Mouse (Mus musculus) heart, adult 2 months (tissue): ENCODE measurements around the gene Kansl2. TPM values are rescaled to one million over a fixed set of nuclear protein-coding genes. Genes with fewer than 3 reads are reported as not detected.

Experiments
- DNase-seq, 2 experiments: peaks; one replicate each; pipeline ENCODE4 v3.0.0; 2021
- H3K27ac ChIP-seq: fragments of 200-600 bp; 2 replicates; pipeline ENCODE4 v1.8.1; 2022
- H3K27me3 ChIP-seq: fragments of 200-500 bp; 2 replicates; pipeline ENCODE4 v1.6.1; 2012; ENCODE audit warnings: mild to moderate bottlenecking, low read length, inconsistent platforms, mixed read lengths; ENCODE audit not compliant: control insufficient read depth, insufficient read depth
- H3K36me3 ChIP-seq: fragments of 200-500 bp; 2 replicates; pipeline ENCODE4 v1.6.1; 2012; ENCODE audit warnings: low read length, inconsistent platforms; ENCODE audit not compliant: control insufficient read depth, insufficient read depth
- H3K4me1 ChIP-seq: fragments of 200-500 bp; 2 replicates; pipeline ENCODE4 v1.6.1; 2011; ENCODE audit warnings: low read length; ENCODE audit not compliant: control insufficient read depth, insufficient read depth
- H3K4me3 ChIP-seq: fragments of 200-600 bp; 2 replicates; pipeline ENCODE4 v1.8.1; 2022
- H3K79me2 ChIP-seq: fragments of 200-500 bp; replicated peaks from 2 replicates; pipeline ENCODE4 v1.6.1; 2012; ENCODE audit warnings: mild to moderate bottlenecking, inconsistent platforms, low read length, moderate library complexity, mixed read lengths; ENCODE audit not compliant: control insufficient read depth, insufficient read depth
- H3K9ac ChIP-seq: fragments of 200-500 bp; 2 replicates; pipeline ENCODE4 v1.6.1; 2012; ENCODE audit warnings: low read depth, mild to moderate bottlenecking, control low read depth, inconsistent platforms, low read length, mixed read lengths
- CTCF ChIP-seq: fragments of 200-600 bp; IDR thresholded peaks from 2 replicates; pipeline ENCODE4 v1.8.1; 2022; ENCODE audit warnings: antibody characterized with exemption, mild to moderate bottlenecking, moderate library complexity
- EP300 ChIP-seq: fragments of 200-500 bp; IDR thresholded peaks from 2 replicates; pipeline ENCODE4 v1.6.1; 2011; ENCODE audit warnings: low read depth, low read length, control low read depth; ENCODE audit not compliant: insufficient read depth
- POLR2A ChIP-seq: fragments of 200-500 bp; IDR thresholded peaks from 2 replicates; pipeline ENCODE4 v1.6.1; 2011; ENCODE audit warnings: mild to moderate bottlenecking, low read depth, low read length, control low read depth; ENCODE audit not compliant: insufficient read depth
- WGBS: fragments of 180-500 bp; shearing (Covaris S2); methylation state at CpG from one replicate; pipeline ENCODE4 v1.1.7; 2018; 5-methylcytosine and 5-hydroxymethylcytosine counted together
- intact Hi-C: fragments of 180-260 bp; cut with DNase I; formaldehyde crosslinking; loops from one replicate; pipeline ENCODE4 v1.15.1; 2025
- polyA plus RNA-seq: library from polyadenylated mRNA; depleted of rRNA; stranded (reverse); fragments of >200 nt; gene quantifications from 2 replicates; pipeline ENCODE4 v1.2.3, GENCODE M21; 2012
- total RNA-seq, 2 experiments: library from RNA; stranded (reverse); gene quantifications; 2 replicates each; pipeline ENCODE4 v1.2.3; 2021

Gene Kansl2
- total and polyA plus RNA-seq, 3 experiments, result 37.0 to 86.0 (median 74.5) TPM

DNA sequence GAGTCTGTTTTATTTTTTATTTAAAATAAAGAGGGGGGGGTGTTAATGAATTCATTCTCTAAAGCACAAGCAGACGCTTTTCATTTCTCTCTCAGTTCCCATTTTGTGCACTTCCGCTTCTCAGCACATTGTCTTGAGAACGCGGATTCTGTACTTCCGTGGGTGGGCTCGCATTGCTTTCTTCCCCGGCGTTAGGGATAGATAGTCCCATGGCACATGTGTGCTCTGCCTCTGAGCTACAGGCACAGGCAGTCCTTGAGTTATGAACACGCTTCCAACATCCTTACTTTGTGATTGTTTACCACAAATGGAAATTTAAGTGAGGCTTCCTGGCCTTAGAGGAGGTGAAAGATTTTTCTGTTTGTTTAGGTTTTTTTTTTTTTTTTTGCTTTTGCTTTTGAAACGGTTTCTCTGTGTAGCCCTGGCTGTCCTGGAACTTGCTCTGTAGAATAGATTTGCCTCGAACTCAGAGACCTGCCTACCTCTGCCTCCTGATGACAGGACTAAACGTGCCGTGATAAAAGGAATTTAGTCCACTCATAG lies 22.6 kb downstream of the Kansl2 start:
- Histone ChIP-seq H3K36me3 (no peaks in the 10 kb centered on the region), H3K27me3 (no peaks in the 10 kb centered on the region), H3K27ac (peak overlapping the region; percentile 75), H3K4me3 (peak overlapping the region; percentile 48), H3K4me1 (peaks cover 13% of the 10 kb centered on the region), H3K79me2 (no peaks in the 10 kb centered on the region), H3K9ac (no peak overlapping the region)
- WGBS, result 38% methylated on average over 13 of the region's 13 CpGs
- intact Hi-C loops, result loop anchor here (2.0 kb wide), 2 partner anchors 55 to 105 kb away; no protein-coding TSS in a partner anchor
- TF ChIP-seq CTCF (no peak), EP300 (no peak), POLR2A (peak; percentile 31; the same call in 1 of the 2 replicates)
- peak; percentile 45 to 67 for DNase-seq

DNA sequence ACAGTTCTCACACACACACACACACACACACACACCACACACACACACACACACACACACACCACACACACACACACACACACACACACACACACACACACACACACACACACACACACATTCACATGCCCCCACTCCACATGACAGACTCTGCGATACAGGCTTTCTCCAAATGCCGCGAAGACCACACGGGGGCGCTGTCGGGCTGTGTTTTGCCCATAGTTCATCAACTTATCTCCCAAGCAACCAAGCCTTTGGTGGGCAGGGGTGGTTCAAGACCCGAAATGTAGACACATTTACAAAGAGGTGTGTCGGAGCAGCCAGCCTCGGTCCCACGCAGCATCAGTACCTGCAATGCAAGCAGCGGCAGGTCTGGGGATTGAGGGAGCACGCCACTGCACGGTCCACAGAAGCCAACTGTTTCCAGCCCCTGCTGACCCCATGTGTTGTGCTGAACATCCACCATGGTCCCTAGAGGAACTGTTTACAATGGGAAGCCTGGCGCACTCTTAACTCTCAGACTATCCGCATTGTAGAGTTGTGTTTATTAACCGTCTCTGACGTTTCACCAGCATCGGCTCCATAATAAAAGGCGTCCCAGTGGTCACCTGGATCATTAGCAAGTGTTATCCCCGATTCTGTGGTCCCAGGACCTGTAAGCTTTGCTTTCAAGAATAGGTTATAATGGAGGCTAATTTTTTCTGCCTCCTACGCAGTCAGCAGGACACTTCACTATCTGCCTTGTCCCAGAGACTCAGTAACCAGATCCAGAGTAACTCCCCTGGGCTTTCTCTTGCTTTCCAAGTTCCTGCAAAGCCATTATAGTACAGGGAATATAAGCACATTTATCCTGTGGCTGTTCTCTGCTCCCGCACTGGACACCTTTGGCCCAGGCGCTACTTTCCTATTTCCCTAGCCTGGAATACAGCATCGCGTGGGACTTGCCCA lies 23.4 kb downstream of the Kansl2 start:
- WGBS, result 17% methylated on average over 25 of the region's 25 CpGs
- Histone ChIP-seq H3K36me3 (no peaks in the 10 kb centered on the region), H3K4me1 (peaks cover 15% of the 10 kb centered on the region), H3K4me3 (peak overlapping the region; percentile 48), H3K27ac (peak overlapping the region; percentile 75), H3K9ac (peak overlapping the region; percentile 34), H3K79me2 (no peaks in the 10 kb centered on the region), H3K27me3 (no peaks in the 10 kb centered on the region)
- DNase-seq, result peak; percentile 76 to 87
- peak; percentile 71 for TF ChIP-seq CTCF
- 0 out of 2 replicates have a peak, but pooled peaks have one; percentile 44 for TF ChIP-seq EP300
- TF ChIP-seq POLR2A, result no peak
- intact Hi-C loops, result loop anchor here (2.0 kb wide), 2 partner anchors 56 to 106 kb away; no protein-coding TSS in a partner anchor

DNA sequence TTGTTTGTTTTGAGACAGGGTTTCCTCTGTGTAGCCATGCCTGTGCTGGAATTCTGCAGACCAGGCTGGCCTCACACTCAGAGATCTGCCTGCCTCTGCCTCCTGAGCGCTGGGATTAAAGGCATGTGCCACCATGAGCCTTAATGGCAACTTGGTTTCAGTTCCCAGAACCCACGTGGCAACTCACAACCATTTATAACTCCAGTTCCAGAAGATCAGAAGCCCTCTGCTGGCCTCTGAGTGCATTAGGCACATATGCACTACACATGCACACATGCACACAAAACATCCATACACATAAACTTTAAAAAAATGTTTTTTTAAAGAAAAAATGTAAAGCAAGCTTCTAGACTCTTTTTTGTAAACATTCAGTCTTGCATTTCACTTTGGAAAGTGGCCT lies 24.7 kb downstream of the Kansl2 start:
- Histone ChIP-seq H3K27me3 (no peaks in the 10 kb centered on the region), H3K4me3 (no peak overlapping the region), H3K9ac (no peak overlapping the region), H3K4me1 (peaks cover 18% of the 10 kb centered on the region), H3K27ac (no peak overlapping the region), H3K79me2 (no peaks in the 10 kb centered on the region), H3K36me3 (no peaks in the 10 kb centered on the region)
- intact Hi-C loops, result loop anchor here (5.0 to 10.0 kb wide), 2 partner anchors 117 to 325 kb away; no protein-coding TSS in a partner anchor
- DNase-seq, result no peak
- TF ChIP-seq CTCF (no peak), EP300 (no peak), POLR2A (no peak)
- WGBS, result 65% methylated on average over 2 of the region's 2 CpGs

DNA sequence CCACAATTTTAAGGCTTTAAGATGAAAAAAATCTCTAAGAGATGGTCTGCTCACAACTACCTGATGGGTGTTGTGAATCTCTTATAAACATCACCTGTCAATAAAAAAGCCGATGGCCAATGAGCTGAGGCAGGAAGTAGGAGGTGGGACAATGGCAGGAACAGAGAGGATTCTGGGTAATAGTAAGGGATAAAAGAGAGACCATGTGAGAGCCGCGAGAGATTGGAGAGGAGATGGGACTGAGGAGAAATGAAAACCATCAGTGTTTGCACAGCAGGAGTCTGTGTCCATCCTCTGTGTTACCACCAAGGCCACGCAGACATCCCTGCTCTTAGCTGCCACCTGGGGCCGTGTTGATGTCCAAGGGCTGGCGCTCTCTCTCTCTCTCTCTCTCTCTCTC lies 26.7 kb downstream of the Kansl2 start:
- intact Hi-C loops, result loop anchor here (5.0 to 10.0 kb wide), 2 partner anchors 115 to 323 kb away; no protein-coding TSS in a partner anchor

DNA sequence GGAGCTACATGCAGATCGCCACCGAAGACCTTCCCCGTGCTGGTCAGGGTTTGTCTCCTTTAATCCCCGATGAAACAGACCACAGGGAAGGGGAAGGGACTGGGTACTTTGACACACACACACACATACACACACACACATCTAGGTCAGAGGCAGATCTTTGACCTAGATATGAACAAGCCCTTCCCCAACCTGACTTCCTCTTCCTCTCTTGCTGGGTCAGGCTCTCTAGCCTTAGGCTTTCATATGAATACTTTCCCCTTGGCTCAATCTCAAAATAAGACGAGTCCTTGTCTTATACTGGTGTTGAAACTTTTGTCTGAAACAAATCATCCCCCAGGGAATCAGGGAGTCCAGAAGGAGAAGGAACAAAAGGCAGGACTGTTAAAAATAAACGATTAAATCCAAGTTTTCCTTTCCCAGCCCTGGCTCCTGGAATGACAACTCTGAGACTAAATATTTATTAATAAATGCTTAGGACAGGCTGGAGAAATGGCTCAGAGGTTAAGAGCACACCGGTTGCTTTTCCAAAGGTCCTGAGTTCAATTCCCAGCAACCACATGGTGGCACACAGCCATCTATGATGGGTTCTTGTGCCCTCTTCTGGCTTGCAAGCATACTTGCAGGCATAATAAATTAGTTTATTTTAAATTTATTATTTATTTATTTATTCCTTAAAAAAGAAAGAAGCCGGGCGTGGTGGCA lies 27.7 kb downstream of the Kansl2 start:
- no peak for DNase-seq
- Histone ChIP-seq H3K4me1 (peaks cover 8% of the 10 kb centered on the region), H3K27me3 (no peaks in the 10 kb centered on the region), H3K79me2 (no peaks in the 10 kb centered on the region), H3K9ac (no peak overlapping the region), H3K36me3 (no peaks in the 10 kb centered on the region), H3K4me3 (no peak overlapping the region), H3K27ac (peak overlapping the region; percentile 72)
- TF ChIP-seq POLR2A (no peak), CTCF (peak; percentile 57), EP300 (0 out of 2 replicates have a peak, but pooled peaks have one; percentile 23)
- intact Hi-C loops, result loop anchor here (1.0 to 10.0 kb wide), 3 partner anchors 22 to 322 kb away; no protein-coding TSS in a partner anchor
- WGBS, result 45% methylated on average over 9 of the region's 9 CpGs

More for the DNA sequence above, 26.7 kb downstream of the Kansl2 start:
- H3K9ac ChIP-seq, result no peak overlapping the region
- no peaks in the 10 kb centered on the region for H3K36me3 ChIP-seq
- H3K27me3 ChIP-seq, result no peaks in the 10 kb centered on the region
- H3K27ac ChIP-seq, result no peak overlapping the region
- DNase-seq, result no peak
- no peak for TF ChIP-seq CTCF
- peaks cover 11% of the 10 kb centered on the region for H3K4me1 ChIP-seq
- no peaks in the 10 kb centered on the region for H3K79me2 ChIP-seq
- WGBS, result 92% methylated on average over 6 of the region's 6 CpGs
- no peak overlapping the region for H3K4me3 ChIP-seq
